Mouse (Mus musculus): Measurements from ENCODE around the gene Maats1. TPM values are rescaled to one million over a fixed set of nuclear protein-coding genes. Genes with fewer than 3 reads are reported as not detected.

Maats1 gene
- polyA plus RNA-seq, 1 experiment from 2014 or later: not detected

- 62% methylated on average over 10 of the region's 10 CpGs for WGBS
- H3K27me3 ChIP-seq (ENCODE audit: low read depth, poor library complexity, severe bottlenecking): no peaks in the 10 kb centered on the region
- H3K36me3 ChIP-seq: no peaks in the 10 kb centered on the region
- H3K9me3 ChIP-seq (replicated peaks): no peaks in the 10 kb centered on the region
- H3K27ac ChIP-seq: no peak overlapping the region
- peaks cover 12% of the 10 kb centered on the region for H3K4me1 ChIP-seq
- DNase-seq (ENCODE audit: low spot score): no peak
- H3K4me3 ChIP-seq: no peak overlapping the region
Observed at GRCm38 (mm10) chr16:38368336-38368735, 26.4 kb upstream of the Maats1 start.

- DNase-seq (ENCODE audit: low spot score): no peak
- no peaks in the 10 kb centered on the region for H3K9me3 ChIP-seq (replicated peaks)
Observed at GRCm38 (mm10) chr16:38366231-38366630, 24.3 kb upstream of the Maats1 start.

GRCm38 (mm10) chr16:38365390-38365789 lies 23.4 kb upstream of the Maats1 start:
- H3K27ac ChIP-seq: no peak overlapping the region
- no peak for DNase-seq (ENCODE audit: low spot score)

More at GRCm38 (mm10) chr16:38366231-38366630, 24.3 kb upstream of the Maats1 start:
- Histone ChIP-seq H3K4me3 (no peak overlapping the region), H3K27me3 (ENCODE audit: low read depth, poor library complexity, severe bottlenecking) (no peaks in the 10 kb centered on the region), H3K27ac (no peak overlapping the region), H3K36me3 (no peaks in the 10 kb centered on the region), H3K4me1 (peaks cover 28% of the 10 kb centered on the region)
- 93% methylated on average over 4 of the region's 4 CpGs for WGBS

GRCm38 (mm10) chr16:38363657-38364056 lies 21.7 kb upstream of the Maats1 start:
- H3K9me3 ChIP-seq (replicated peaks): no peaks in the 10 kb centered on the region
- H3K36me3 ChIP-seq: no peaks in the 10 kb centered on the region
- no peak overlapping the region for H3K27ac ChIP-seq
- DNase-seq (ENCODE audit: low spot score): no peak
- peaks cover 21% of the 10 kb centered on the region for H3K4me1 ChIP-seq
- H3K27me3 ChIP-seq (ENCODE audit: low read depth, poor library complexity, severe bottlenecking): no peaks in the 10 kb centered on the region
- H3K4me3 ChIP-seq: no peak overlapping the region
- WGBS: 88% methylated on average over 7 of the region's 7 CpGs

More at GRCm38 (mm10) chr16:38365390-38365789, 23.4 kb upstream of the Maats1 start:
- 88% methylated on average over 10 of the region's 10 CpGs for WGBS
- no peaks in the 10 kb centered on the region for H3K36me3 ChIP-seq
- peaks cover 28% of the 10 kb centered on the region for H3K4me1 ChIP-seq
- H3K4me3 ChIP-seq: no peak overlapping the region
- H3K27me3 ChIP-seq (ENCODE audit: low read depth, poor library complexity, severe bottlenecking): no peaks in the 10 kb centered on the region
- H3K9me3 ChIP-seq (replicated peaks): no peaks in the 10 kb centered on the region

- WGBS: 71% methylated on average over 3 of the region's 3 CpGs
Observed at GRCm38 (mm10) chr16:38363256-38363595, 21.3 kb upstream of the Maats1 start.

GRCm38 (mm10) chr16:38362493-38363255 lies 20.7 kb upstream of the Maats1 start:
- DNase-seq (ENCODE audit: low spot score): no peak
- no peak overlapping the region for H3K4me3 ChIP-seq
- peaks cover 3% of the 10 kb centered on the region; the same call in 1 of the 2 replicates for H3K36me3 ChIP-seq
- WGBS: 76% methylated on average over 20 of the region's 20 CpGs
- no peaks in the 10 kb centered on the region for H3K27me3 ChIP-seq (ENCODE audit: low read depth, poor library complexity, severe bottlenecking)
- peaks cover 16% of the 10 kb centered on the region for H3K4me1 ChIP-seq
- no peaks in the 10 kb centered on the region for H3K9me3 ChIP-seq (replicated peaks)
- H3K27ac ChIP-seq: peak overlapping the region; percentile 9

More at GRCm38 (mm10) chr16:38363256-38363595, 21.3 kb upstream of the Maats1 start:
- H3K27me3 ChIP-seq (ENCODE audit: low read depth, poor library complexity, severe bottlenecking): no peaks in the 10 kb centered on the region
- no peak overlapping the region for H3K4me3 ChIP-seq
- DNase-seq (ENCODE audit: low spot score): no peak
- H3K36me3 ChIP-seq: no peaks in the 10 kb centered on the region
- no peak overlapping the region for H3K27ac ChIP-seq
- H3K4me1 ChIP-seq: peaks cover 17% of the 10 kb centered on the region
- H3K9me3 ChIP-seq (replicated peaks): no peaks in the 10 kb centered on the region

- Histone ChIP-seq H3K9me3 (replicated peaks) (no peaks in the 10 kb centered on the region), H3K4me3 (0 out of 2 replicates have a peak within 1 kb of the TSS, but pooled peaks have one; percentile 7), H3K36me3 (peaks cover 3% of the 10 kb centered on the region; the same call in 1 of the 2 replicates), H3K4me1 (peaks cover 16% of the 10 kb centered on the region), H3K27me3 (ENCODE audit: low read depth, poor library complexity, severe bottlenecking) (no peaks in the 10 kb centered on the region), H3K27ac (peak within 1 kb of the TSS; percentile 9)
- no peak for DNase-seq (ENCODE audit: low spot score)
- WGBS: 27% methylated on average over 10 of the region's 10 CpGs
Observed at GRCm38 (mm10) chr16:38361933-38362332, 20.0 kb upstream of the Maats1 start, which contains the start of gene Popdc2. Gene Popdc2, plus strand, starts transcription at chr16:38362209.

GRCm38 (mm10) chr16:38360317-38360716 lies 18.4 kb upstream of the Maats1 start:
- H3K36me3 ChIP-seq: peaks cover 3% of the 10 kb centered on the region; the same call in 1 of the 2 replicates
- DNase-seq (ENCODE audit: low spot score): no peak
- WGBS: 38% methylated on average over 2 of the region's 2 CpGs
- no peaks in the 10 kb centered on the region for H3K9me3 ChIP-seq (replicated peaks)
- no peaks in the 10 kb centered on the region for H3K27me3 ChIP-seq (ENCODE audit: low read depth, poor library complexity, severe bottlenecking)
- no peak overlapping the region for H3K4me3 ChIP-seq
- peaks cover 16% of the 10 kb centered on the region for H3K4me1 ChIP-seq
- H3K27ac ChIP-seq: no peak overlapping the region

- H3K4me3 ChIP-seq: no peak overlapping the region
- no peak overlapping the region for H3K27ac ChIP-seq
- H3K9me3 ChIP-seq (replicated peaks): no peaks in the 10 kb centered on the region
- DNase-seq (ENCODE audit: low spot score): no peak
- WGBS: 80% methylated on average over 3 of the region's 3 CpGs
- H3K4me1 ChIP-seq: peaks cover 16% of the 10 kb centered on the region
- H3K36me3 ChIP-seq: peaks cover 3% of the 10 kb centered on the region; the same call in 1 of the 2 replicates
- no peaks in the 10 kb centered on the region for H3K27me3 ChIP-seq (ENCODE audit: low read depth, poor library complexity, severe bottlenecking)
Observed at GRCm38 (mm10) chr16:38359857-38360256, 17.9 kb upstream of the Maats1 start.

- H3K27ac ChIP-seq: no peak overlapping the region
- no peaks in the 10 kb centered on the region for H3K27me3 ChIP-seq (ENCODE audit: low read depth, poor library complexity, severe bottlenecking)
- H3K4me1 ChIP-seq: peaks cover 16% of the 10 kb centered on the region
- 93% methylated on average over 2 of the region's 2 CpGs for whole genome bisulfite sequencing
- DNase-seq (ENCODE audit: low spot score): no peak
- no peak overlapping the region for H3K4me3 ChIP-seq
- peaks cover 5% of the 10 kb centered on the region; the same call in 1 of the 2 replicates for H3K36me3 ChIP-seq
- H3K9me3 ChIP-seq (replicated peaks): no peaks in the 10 kb centered on the region
Observed at GRCm38 (mm10) chr16:38359241-38359640, 17.3 kb upstream of the Maats1 start.

- peaks cover 16% of the 10 kb centered on the region for H3K4me1 ChIP-seq
- H3K9me3 ChIP-seq (replicated peaks): no peaks in the 10 kb centered on the region
- H3K27me3 ChIP-seq (ENCODE audit: low read depth, poor library complexity, severe bottlenecking): no peaks in the 10 kb centered on the region
- no peak overlapping the region for H3K27ac ChIP-seq
- WGBS: 91% methylated on average over 6 of the region's 6 CpGs
- no peak for DNase-seq (ENCODE audit: low spot score)
- peaks cover 11% of the 10 kb centered on the region for H3K36me3 ChIP-seq
- H3K4me3 ChIP-seq: no peak overlapping the region
Observed at GRCm38 (mm10) chr16:38358256-38358812, 16.4 kb upstream of the Maats1 start.

- WGBS: 92% methylated on average over 5 of the region's 5 CpGs
- no peak for DNase-seq (ENCODE audit: low spot score)
- Histone ChIP-seq H3K27me3 (ENCODE audit: low read depth, poor library complexity, severe bottlenecking) (no peaks in the 10 kb centered on the region), H3K9me3 (replicated peaks) (no peaks in the 10 kb centered on the region), H3K4me3 (no peak overlapping the region), H3K36me3 (peaks cover 41% of the 10 kb centered on the region), H3K4me1 (no peaks in the 10 kb centered on the region), H3K27ac (no peak overlapping the region)
Observed at GRCm38 (mm10) chr16:38354185-38354913, 12.4 kb upstream of the Maats1 start.

- Histone ChIP-seq H3K27me3 (ENCODE audit: low read depth, poor library complexity, severe bottlenecking) (no peaks in the 10 kb centered on the region), H3K4me1 (no peaks in the 10 kb centered on the region), H3K36me3 (peaks cover 44% of the 10 kb centered on the region), H3K27ac (no peak overlapping the region), H3K4me3 (no peak overlapping the region), H3K9me3 (replicated peaks) (no peaks in the 10 kb centered on the region)
- DNase-seq (ENCODE audit: low spot score): no peak
- 94% methylated on average over 2 of the region's 2 CpGs for WGBS
Observed at GRCm38 (mm10) chr16:38353642-38354041, 11.7 kb upstream of the Maats1 start.
